Mouse (Mus musculus) lung, postnatal 0 days (tissue): ENCODE measurements around the gene Fam126b.

Experiments used
- CTCF ChIP-seq: IDR thresholded peaks from 2 replicates; pipeline ENCODE4 v1.5.1; 2016; ENCODE audit warnings: antibody characterized with exemption, mild to moderate bottlenecking
- EP300 ChIP-seq: IDR thresholded peaks from 2 replicates; pipeline ENCODE4 v1.6.1; 2016; ENCODE audit warnings: antibody characterized with exemption, mild to moderate bottlenecking, control low read depth

GRCm38 (mm10) chr1:58497678-58498077 lies 88.4 kb downstream of the Fam126b start:
- TF ChIP-seq CTCF (no peak), EP300 (no peak)
